Mouse (Mus musculus): Measurements from ENCODE around the gene Arl3. TPM values are rescaled to one million over a fixed set of nuclear protein-coding genes. Genes with fewer than 3 reads are reported as not detected.
A peak's percentile ranks its signal among the peaks of the same experiment; 100 is the strongest.

Gene Arl3
- polyA plus RNA-seq, 1 experiment from 2014 or later, result 72.5 TPM

DNA sequence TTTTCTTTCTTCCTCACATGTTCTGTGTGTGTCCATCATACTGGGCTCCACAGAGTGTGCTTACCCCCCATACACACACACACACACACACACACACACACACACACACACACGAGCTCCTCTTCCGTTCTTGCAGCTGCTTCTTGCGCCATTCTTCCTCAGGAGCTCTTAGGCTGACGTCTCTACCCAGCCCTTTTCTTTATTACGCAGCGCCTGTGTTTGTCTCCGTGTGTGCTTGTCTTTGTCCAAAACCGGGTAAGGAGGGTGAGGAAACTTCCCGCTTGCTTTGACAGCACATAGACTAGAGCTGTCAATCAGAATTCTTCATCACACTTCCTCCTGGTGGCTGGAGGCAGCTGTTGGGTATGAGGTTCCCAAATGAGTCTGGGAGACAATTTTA is 45.3 kb upstream of the Arl3 start:
- Histone ChIP-seq H3K9me3 (ENCODE audit: control insufficient read depth, low read length) (no peaks in the 10 kb centered on the region), H3K9ac (ENCODE audit: low read length) (peak overlapping the region; percentile 41), H3K27ac (replicated peaks in 1 of 2; ENCODE audit: control insufficient read depth in 1 of 2, insufficient read depth in 1 of 2, low read depth in 2 of 2, low read length in 2 of 2) (peak overlapping the region; percentile 33 to 91; a peak in 3 of 4 replicates), H3K4me3 (ENCODE audit: control insufficient read depth in 1 of 2, insufficient read depth in 1 of 2, low read depth in 1 of 2, low read length in 2 of 2) (no peak overlapping the region), H3K27me3 (ENCODE audit: control insufficient read depth, insufficient read depth, low read length) (no peaks in the 10 kb centered on the region), H3K4me1 (ENCODE audit: control insufficient read depth in 2 of 2, insufficient read depth in 2 of 2, low read length in 2 of 2) (peaks cover 64 to 80% of the 10 kb centered on the region in 2 experiments), H3K36me3 (ENCODE audit: control insufficient read depth, insufficient read depth, low read length) (peaks cover 12% of the 10 kb centered on the region), H3K4me2 (ENCODE audit: low read length) (peak overlapping the region; percentile 32; the same call in 1 of the 2 replicates)
- WGBS, result 60% methylated on average over 9 of the region's 9 CpGs
- ATAC-seq (ENCODE audit: insufficient number of reproducible peaks, insufficient read depth, low FRiP score, low read depth), result no peak

DNA sequence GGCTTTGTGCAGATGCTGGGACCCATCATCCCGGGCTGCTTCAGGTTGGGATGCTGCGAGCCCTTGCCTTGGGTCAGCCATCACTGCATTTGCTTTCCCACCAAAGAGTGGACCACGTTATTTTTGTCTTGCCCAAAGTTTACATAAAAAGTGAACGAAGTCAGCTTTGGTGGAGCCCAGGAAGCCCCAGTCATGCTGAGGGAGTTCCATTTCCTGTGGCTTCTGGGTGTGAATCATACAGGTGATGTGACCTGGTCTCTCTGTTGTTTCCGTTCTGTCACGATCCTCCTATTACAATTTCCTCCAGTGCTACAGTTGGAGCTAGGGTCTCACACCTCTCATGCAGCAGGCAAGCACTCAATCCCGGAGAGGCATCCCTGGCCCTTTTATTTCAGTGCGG is 44.4 kb upstream of the Arl3 start:
- peak overlapping the region; percentile 4 to 91; a peak in 2 of 4 replicates for H3K27ac ChIP-seq (replicated peaks in 1 of 2; ENCODE audit: control insufficient read depth in 1 of 2, insufficient read depth in 1 of 2, low read depth in 2 of 2, low read length in 2 of 2)
- H3K4me2 ChIP-seq (ENCODE audit: low read length), result no peak overlapping the region
- 72% methylated on average over 8 of the region's 8 CpGs for WGBS
- H3K9ac ChIP-seq (ENCODE audit: low read length), result no peak overlapping the region
- no peaks in the 10 kb centered on the region for H3K9me3 ChIP-seq (ENCODE audit: control insufficient read depth, low read length)
- no peaks in the 10 kb centered on the region for H3K27me3 ChIP-seq (ENCODE audit: control insufficient read depth, insufficient read depth, low read length)
- peaks cover 57 to 70% of the 10 kb centered on the region in 2 experiments for H3K4me1 ChIP-seq (ENCODE audit: control insufficient read depth in 2 of 2, insufficient read depth in 2 of 2, low read length in 2 of 2)
- peaks cover 13% of the 10 kb centered on the region for H3K36me3 ChIP-seq (ENCODE audit: control insufficient read depth, insufficient read depth, low read length)
- ATAC-seq (ENCODE audit: insufficient number of reproducible peaks, insufficient read depth, low FRiP score, low read depth), result no peak
- H3K4me3 ChIP-seq (ENCODE audit: control insufficient read depth in 1 of 2, insufficient read depth in 1 of 2, low read depth in 1 of 2, low read length in 2 of 2), result no peak overlapping the region

DNA sequence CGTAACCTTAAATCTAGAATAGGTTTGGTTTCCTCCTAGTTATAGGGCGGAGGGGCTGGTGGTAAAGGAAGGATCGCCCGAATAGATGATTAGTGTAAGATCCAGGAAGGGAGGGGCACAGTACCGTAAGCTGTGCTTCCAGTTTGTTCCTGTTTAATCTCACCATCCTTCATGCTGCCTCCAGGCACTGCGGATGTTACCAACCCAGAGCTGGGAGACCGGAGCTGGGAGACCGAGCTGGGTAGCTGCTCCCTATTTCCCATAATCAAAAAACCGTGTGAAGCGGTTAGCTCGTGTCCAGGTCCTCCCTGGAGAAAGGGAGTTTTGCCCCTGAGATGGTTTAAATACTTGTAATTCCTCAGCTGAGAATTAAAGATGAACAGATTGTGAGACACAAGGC is 43.4 kb upstream of the Arl3 start:
- no peak for ATAC-seq (ENCODE audit: insufficient number of reproducible peaks, insufficient read depth, low FRiP score, low read depth)
- H3K9ac ChIP-seq (ENCODE audit: low read length), result 0 out of 2 replicates have a peak overlapping the region, but pooled peaks have one; percentile 8
- H3K27me3 ChIP-seq (ENCODE audit: control insufficient read depth, insufficient read depth, low read length), result no peaks in the 10 kb centered on the region
- no peak overlapping the region for H3K4me3 ChIP-seq (ENCODE audit: control insufficient read depth in 1 of 2, insufficient read depth in 1 of 2, low read depth in 1 of 2, low read length in 2 of 2)
- H3K36me3 ChIP-seq (ENCODE audit: control insufficient read depth, insufficient read depth, low read length), result peaks cover 13% of the 10 kb centered on the region
- no peak overlapping the region for H3K4me2 ChIP-seq (ENCODE audit: low read length)
- no peaks in the 10 kb centered on the region for H3K9me3 ChIP-seq (ENCODE audit: control insufficient read depth, low read length)
- peaks cover 48 to 61% of the 10 kb centered on the region in 2 experiments for H3K4me1 ChIP-seq (ENCODE audit: control insufficient read depth in 2 of 2, insufficient read depth in 2 of 2, low read length in 2 of 2)
- 57% methylated on average over 11 of the region's 11 CpGs for WGBS
- H3K27ac ChIP-seq (replicated peaks in 1 of 2; ENCODE audit: control insufficient read depth in 1 of 2, insufficient read depth in 1 of 2, low read depth in 2 of 2, low read length in 2 of 2), result no peak overlapping the region

DNA sequence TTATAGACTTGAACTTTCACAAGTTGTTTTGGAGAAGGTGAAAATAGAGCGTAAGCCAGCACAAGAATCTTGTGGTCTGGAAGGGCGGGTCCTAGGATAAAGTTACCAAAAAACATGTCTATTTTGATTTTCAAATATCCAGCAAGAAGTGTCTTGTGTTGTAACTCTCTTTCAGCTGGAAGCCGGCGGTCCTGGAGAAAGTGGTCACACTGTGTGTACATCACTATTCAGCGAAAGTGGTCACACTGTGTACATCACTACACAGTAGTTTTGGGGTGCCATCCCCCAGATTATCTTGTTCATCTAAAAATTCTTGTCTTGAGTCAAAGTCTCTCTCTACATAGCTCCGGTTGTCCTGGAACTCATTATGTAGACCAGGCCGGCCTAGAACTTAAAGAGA is 35.2 kb upstream of the Arl3 start:
- 96% methylated on average over 7 of the region's 7 CpGs for WGBS
- Histone ChIP-seq H3K36me3 (ENCODE audit: control insufficient read depth, insufficient read depth, low read length) (peaks cover 38% of the 10 kb centered on the region), H3K4me2 (ENCODE audit: low read length) (no peak overlapping the region), H3K9me3 (ENCODE audit: control insufficient read depth, low read length) (no peaks in the 10 kb centered on the region), H3K4me3 (ENCODE audit: control insufficient read depth in 1 of 2, insufficient read depth in 1 of 2, low read depth in 1 of 2, low read length in 2 of 2) (no peak overlapping the region), H3K27ac (replicated peaks in 1 of 2; ENCODE audit: control insufficient read depth in 1 of 2, insufficient read depth in 1 of 2, low read depth in 2 of 2, low read length in 2 of 2) (no peak overlapping the region), H3K9ac (ENCODE audit: low read length) (no peak overlapping the region), H3K4me1 (ENCODE audit: control insufficient read depth in 2 of 2, insufficient read depth in 2 of 2, low read length in 2 of 2) (peaks cover 6 to 24% of the 10 kb centered on the region in 2 experiments), H3K27me3 (ENCODE audit: control insufficient read depth, insufficient read depth, low read length) (no peaks in the 10 kb centered on the region)
- no peak for ATAC-seq (ENCODE audit: insufficient number of reproducible peaks, insufficient read depth, low FRiP score, low read depth)

DNA sequence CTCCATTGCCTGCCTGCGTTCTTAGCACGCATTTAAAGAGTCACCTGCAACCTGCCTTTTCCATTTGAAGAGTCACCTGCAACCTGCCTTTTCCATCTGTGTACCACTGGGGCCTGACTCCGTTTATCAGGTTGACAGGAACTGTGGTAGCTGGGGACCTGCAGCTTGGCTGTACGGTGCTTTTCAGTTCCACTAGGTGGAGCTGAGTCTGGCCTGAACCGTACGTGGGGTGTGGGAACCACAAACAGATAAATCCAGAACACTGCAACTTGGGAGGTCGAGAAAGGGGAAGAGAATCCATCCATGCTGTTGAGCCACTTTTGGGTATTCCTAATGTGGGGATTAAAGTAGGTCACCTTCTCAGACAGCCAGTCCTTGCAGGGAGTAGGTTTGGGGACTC is 34.4 kb upstream of the Arl3 start:
- no peaks in the 10 kb centered on the region for H3K27me3 ChIP-seq (ENCODE audit: control insufficient read depth, insufficient read depth, low read length)
- no peak overlapping the region for H3K4me2 ChIP-seq (ENCODE audit: low read length)
- no peak overlapping the region for H3K27ac ChIP-seq (replicated peaks in 1 of 2; ENCODE audit: control insufficient read depth in 1 of 2, insufficient read depth in 1 of 2, low read depth in 2 of 2, low read length in 2 of 2)
- H3K4me1 ChIP-seq (ENCODE audit: control insufficient read depth in 2 of 2, insufficient read depth in 2 of 2, low read length in 2 of 2), result peaks cover 6 to 24% of the 10 kb centered on the region in 2 experiments
- ATAC-seq (ENCODE audit: insufficient number of reproducible peaks, insufficient read depth, low FRiP score, low read depth), result no peak
- no peak overlapping the region for H3K9ac ChIP-seq (ENCODE audit: low read length)
- no peak overlapping the region for H3K4me3 ChIP-seq (ENCODE audit: control insufficient read depth in 1 of 2, insufficient read depth in 1 of 2, low read depth in 1 of 2, low read length in 2 of 2)
- peaks cover 42% of the 10 kb centered on the region for H3K36me3 ChIP-seq (ENCODE audit: control insufficient read depth, insufficient read depth, low read length)
- WGBS, result 40% methylated on average over 7 of the region's 7 CpGs
- H3K9me3 ChIP-seq (ENCODE audit: control insufficient read depth, low read length), result no peaks in the 10 kb centered on the region

DNA sequence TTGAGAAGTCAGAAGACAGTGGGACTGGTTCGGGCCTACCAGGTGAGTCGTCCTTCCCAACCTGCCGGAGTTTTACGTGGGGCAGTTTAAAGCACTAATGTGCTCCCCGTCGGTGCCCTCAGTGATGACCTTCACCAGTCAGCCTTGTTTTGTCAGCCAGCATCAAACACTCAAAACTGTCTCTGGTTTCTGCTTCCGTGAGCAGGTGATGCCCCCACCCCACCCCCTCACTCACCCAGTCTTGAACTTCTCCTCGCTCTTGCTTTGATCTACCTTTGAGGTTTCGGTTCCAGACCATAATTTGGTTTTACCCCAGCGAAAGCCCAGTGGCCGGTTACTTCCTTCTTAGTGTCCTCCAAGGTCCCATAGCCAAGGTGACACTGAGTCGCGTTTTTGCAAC is 33.7 kb upstream of the Arl3 start:
- 89% methylated on average over 13 of the region's 13 CpGs for WGBS
- Histone ChIP-seq H3K27me3 (ENCODE audit: control insufficient read depth, insufficient read depth, low read length) (no peaks in the 10 kb centered on the region), H3K9ac (ENCODE audit: low read length) (no peak overlapping the region), H3K9me3 (ENCODE audit: control insufficient read depth, low read length) (no peaks in the 10 kb centered on the region), H3K4me3 (ENCODE audit: control insufficient read depth in 1 of 2, insufficient read depth in 1 of 2, low read depth in 1 of 2, low read length in 2 of 2) (no peak overlapping the region), H3K27ac (replicated peaks in 1 of 2; ENCODE audit: control insufficient read depth in 1 of 2, insufficient read depth in 1 of 2, low read depth in 2 of 2, low read length in 2 of 2) (no peak overlapping the region), H3K4me1 (ENCODE audit: control insufficient read depth in 2 of 2, insufficient read depth in 2 of 2, low read length in 2 of 2) (peaks cover 6 to 27% of the 10 kb centered on the region in 2 experiments), H3K4me2 (ENCODE audit: low read length) (no peak overlapping the region), H3K36me3 (ENCODE audit: control insufficient read depth, insufficient read depth, low read length) (peaks cover 44% of the 10 kb centered on the region)
- no peak for ATAC-seq (ENCODE audit: insufficient number of reproducible peaks, insufficient read depth, low FRiP score, low read depth)

DNA sequence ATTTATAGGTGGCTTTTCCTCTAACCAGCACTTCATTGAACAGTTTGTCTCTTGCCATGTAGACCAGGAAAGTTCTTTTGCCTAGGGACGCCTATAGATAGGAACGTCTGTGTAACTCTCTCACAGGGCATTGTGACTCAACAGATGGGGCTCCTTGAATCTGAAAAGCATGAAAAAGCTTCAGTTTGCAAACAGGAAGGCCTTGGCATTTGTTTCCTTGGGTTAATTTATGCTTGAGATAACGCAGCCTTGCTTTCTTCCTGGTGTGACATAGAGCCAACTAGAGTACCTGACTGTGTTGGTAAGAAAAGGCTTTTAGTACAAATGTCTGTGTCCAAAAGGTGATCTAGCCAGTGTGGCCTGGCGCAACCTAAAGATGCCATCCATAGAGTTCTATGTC is 29.4 kb upstream of the Arl3 start:
- Histone ChIP-seq H3K9ac (ENCODE audit: low read length) (no peak overlapping the region), H3K4me3 (ENCODE audit: control insufficient read depth in 1 of 2, insufficient read depth in 1 of 2, low read depth in 1 of 2, low read length in 2 of 2) (no peak overlapping the region), H3K36me3 (ENCODE audit: control insufficient read depth, insufficient read depth, low read length) (peaks cover 32% of the 10 kb centered on the region), H3K4me1 (ENCODE audit: control insufficient read depth in 2 of 2, insufficient read depth in 2 of 2, low read length in 2 of 2) (peaks cover 3 to 22% of the 10 kb centered on the region in 2 experiments; a peak in 3 of 4 replicates), H3K9me3 (ENCODE audit: control insufficient read depth, low read length) (no peaks in the 10 kb centered on the region), H3K4me2 (ENCODE audit: low read length) (no peak overlapping the region), H3K27ac (replicated peaks in 1 of 2; ENCODE audit: control insufficient read depth in 1 of 2, insufficient read depth in 1 of 2, low read depth in 2 of 2, low read length in 2 of 2) (no peak overlapping the region), H3K27me3 (ENCODE audit: control insufficient read depth, insufficient read depth, low read length) (no peaks in the 10 kb centered on the region)
- 86% methylated on average over 4 of the region's 4 CpGs for WGBS
- ATAC-seq (ENCODE audit: insufficient number of reproducible peaks, insufficient read depth, low FRiP score, low read depth), result no peak

DNA sequence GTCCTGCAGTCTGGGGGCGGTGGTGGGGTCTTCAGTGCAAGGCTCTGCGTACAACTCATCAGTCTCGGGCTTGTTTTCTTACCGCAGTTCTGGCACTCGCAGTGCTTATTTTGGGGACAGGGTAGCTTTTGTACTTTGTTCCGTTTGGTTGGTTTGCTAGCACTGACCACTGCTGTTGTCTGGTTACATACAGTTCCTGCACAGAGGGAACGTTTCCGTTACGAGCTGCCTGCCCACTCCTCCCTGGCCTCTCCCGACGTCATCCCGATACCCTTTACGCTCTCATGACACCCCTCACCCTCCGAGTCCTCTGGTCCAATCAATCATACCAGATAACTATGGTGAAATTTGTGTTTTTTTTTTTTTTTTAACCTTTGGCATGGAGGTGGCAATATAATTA is 28.5 kb upstream of the Arl3 start:
- no peak overlapping the region for H3K4me3 ChIP-seq (ENCODE audit: control insufficient read depth in 1 of 2, insufficient read depth in 1 of 2, low read depth in 1 of 2, low read length in 2 of 2)
- H3K27ac ChIP-seq (replicated peaks in 1 of 2; ENCODE audit: control insufficient read depth in 1 of 2, insufficient read depth in 1 of 2, low read depth in 2 of 2, low read length in 2 of 2), result no peak overlapping the region
- no peaks in the 10 kb centered on the region for H3K27me3 ChIP-seq (ENCODE audit: control insufficient read depth, insufficient read depth, low read length)
- H3K4me1 ChIP-seq (ENCODE audit: control insufficient read depth in 2 of 2, insufficient read depth in 2 of 2, low read length in 2 of 2), result peaks cover 3 to 20% of the 10 kb centered on the region in 2 experiments; a peak in 3 of 4 replicates
- H3K36me3 ChIP-seq (ENCODE audit: control insufficient read depth, insufficient read depth, low read length), result peaks cover 24% of the 10 kb centered on the region
- no peaks in the 10 kb centered on the region for H3K9me3 ChIP-seq (ENCODE audit: control insufficient read depth, low read length)
- 65% methylated on average over 14 of the region's 14 CpGs for WGBS
- 0 out of 2 replicates have a peak overlapping the region, but pooled peaks have one; percentile 11 for H3K9ac ChIP-seq (ENCODE audit: low read length)
- H3K4me2 ChIP-seq (ENCODE audit: low read length), result peak overlapping the region; percentile 93
- no peak for ATAC-seq (ENCODE audit: insufficient number of reproducible peaks, insufficient read depth, low FRiP score, low read depth)

Data from heart, embryonic 14.5 days (tissue).